Mouse (Mus musculus) midbrain, embryonic 14.5 days (tissue): Measurements from ENCODE around the gene Ffar3. TPM values are rescaled to one million over a fixed set of nuclear protein-coding genes. Genes with fewer than 3 reads are reported as not detected.

ENCODE experiments used
- ATAC-seq: fragments of 200-750 bp; cut with Nextera tagmentation; 2 replicates; pipeline ENCODE4 v1.8.0; 2017; ENCODE audit warnings: moderate number of reproducible peaks, moderate library complexity; ENCODE audit not compliant: low FRiP score, low TSS enrichment
- DNase-seq: peaks from one replicate; pipeline ENCODE4 v3.0.0-alpha.2; 2015
- H3K27ac ChIP-seq: fragments of 300-500 bp; sonication (generic); replicated peaks from 2 replicates; pipeline ENCODE4 v1.5.1; 2014; ENCODE audit warnings: mild to moderate bottlenecking, low read depth, low read length, moderate library complexity
- H3K27me3 ChIP-seq: fragments of 300-500 bp; sonication (generic); 2 replicates; pipeline ENCODE4 v1.6.1; 2014; ENCODE audit warnings: low read length, control low read depth, mixed read lengths; ENCODE audit not compliant: control insufficient read depth, insufficient read depth
- H3K36me3 ChIP-seq: fragments of 300-500 bp; sonication (generic); 2 replicates; pipeline ENCODE4 v1.6.1; 2014; ENCODE audit warnings: low read length, control low read depth; ENCODE audit not compliant: control insufficient read depth, insufficient read depth
- H3K4me1 ChIP-seq: fragments of 300-500 bp; sonication (generic); 2 replicates; pipeline ENCODE4 v1.6.1; 2014; ENCODE audit warnings: mild to moderate bottlenecking, antibody characterized with exemption, low read length, control low read depth; ENCODE audit not compliant: control insufficient read depth, insufficient read depth
- H3K4me2 ChIP-seq: fragments of 300-500 bp; sonication (generic); 2 replicates; pipeline ENCODE4 v1.6.1; 2014; ENCODE audit warnings: mild to moderate bottlenecking, low read length, moderate library complexity
- H3K4me3 ChIP-seq: fragments of 300-500 bp; sonication (generic); replicated peaks from 2 replicates; pipeline ENCODE4 v1.5.1; 2014; ENCODE audit warnings: low read depth, low read length
- H3K9ac ChIP-seq: fragments of 300-500 bp; sonication (generic); replicated peaks from 2 replicates; pipeline ENCODE4 v1.6.1; 2014; ENCODE audit warnings: mild to moderate bottlenecking, low read length, moderate library complexity
- H3K9me3 ChIP-seq: fragments of 300-500 bp; sonication (generic); 2 replicates; pipeline ENCODE4 v1.6.1; 2016; ENCODE audit warnings: low read length, control low read depth, mixed read lengths; ENCODE audit not compliant: control insufficient read depth
- WGBS: fragments of 180-500 bp; shearing (Covaris S2); extraction: QIAGEN DNeasy Blood & Tissue Kit; methylation state at CpG from one replicate; pipeline ENCODE4 v1.1.7; 2014; 5-methylcytosine and 5-hydroxymethylcytosine counted together
- polyA plus RNA-seq: library from polyadenylated mRNA; unstranded; fragments of >200 nt; fragmentation: Nextera tagmentation; extraction: Ambion mirVana; gene quantifications from 2 replicates; pipeline ENCODE4 v1.2.1, GENCODE M21; 2014

The Ffar3 gene
- polyA plus RNA-seq, 1 experiment from 2014 or later: not detected

DNA sequence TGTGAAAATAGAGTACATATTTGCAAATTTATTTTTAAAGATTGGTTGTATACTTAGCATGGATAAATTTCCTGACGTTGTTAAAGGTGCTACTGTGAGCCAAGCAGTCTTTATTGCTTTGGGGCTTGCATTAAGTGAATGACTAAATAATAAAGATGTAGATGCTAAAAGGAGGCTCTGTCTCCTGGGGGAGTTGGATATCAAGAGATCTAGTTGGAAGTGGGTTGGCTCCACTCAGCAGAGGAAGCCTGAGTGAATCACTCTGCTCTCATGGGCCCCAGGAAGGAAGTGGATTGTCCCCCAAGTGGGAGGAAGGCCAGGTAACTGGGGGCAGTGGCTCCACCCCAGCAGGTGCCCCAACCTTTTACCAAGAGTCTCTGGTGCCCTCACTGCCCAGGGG, 1.8 kb upstream of the Ffar3 start:
- 71% methylated on average over 1 of the region's 1 CpGs for WGBS
- no peak for DNase-seq
- H3K4me1 ChIP-seq: no peaks in the 10 kb centered on the region
- no peaks in the 10 kb centered on the region for H3K27me3 ChIP-seq
- no peak overlapping the region for H3K9ac ChIP-seq
- no peaks in the 10 kb centered on the region for H3K36me3 ChIP-seq
- H3K4me2 ChIP-seq: no peak overlapping the region
- H3K4me3 ChIP-seq: no peak overlapping the region
- ATAC-seq: no peak
- H3K27ac ChIP-seq: no peak overlapping the region
- H3K9me3 ChIP-seq: no peaks in the 10 kb centered on the region

DNA sequence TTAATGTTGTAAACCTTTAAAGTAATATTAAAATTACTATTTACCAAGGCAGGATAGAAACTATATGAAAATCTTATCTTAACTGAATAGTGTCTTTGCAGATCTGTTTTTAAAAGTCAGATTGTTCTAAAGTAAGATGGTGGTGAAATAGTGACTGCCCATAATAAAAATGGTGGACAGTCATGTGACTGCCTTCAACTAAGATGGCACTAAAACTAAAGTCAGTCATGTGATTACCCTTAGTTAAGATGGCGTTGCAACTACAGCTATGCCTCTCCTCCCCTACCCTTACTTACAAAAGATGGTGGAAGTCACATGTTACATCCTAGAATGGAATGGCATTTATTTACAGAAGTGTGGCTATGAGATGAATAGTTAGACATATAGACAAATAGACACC, 4.6 kb downstream of the Ffar3 start:
- H3K27ac ChIP-seq: no peak overlapping the region
- 87% methylated on average over 1 of the region's 1 CpGs for WGBS
- H3K4me2 ChIP-seq: no peak overlapping the region
- H3K9me3 ChIP-seq: no peaks in the 10 kb centered on the region
- no peak overlapping the region for H3K4me3 ChIP-seq
- no peaks in the 10 kb centered on the region for H3K36me3 ChIP-seq
- H3K9ac ChIP-seq: no peak overlapping the region
- DNase-seq: no peak
- ATAC-seq: no peak
- no peaks in the 10 kb centered on the region for H3K4me1 ChIP-seq
- no peaks in the 10 kb centered on the region for H3K27me3 ChIP-seq

DNA sequence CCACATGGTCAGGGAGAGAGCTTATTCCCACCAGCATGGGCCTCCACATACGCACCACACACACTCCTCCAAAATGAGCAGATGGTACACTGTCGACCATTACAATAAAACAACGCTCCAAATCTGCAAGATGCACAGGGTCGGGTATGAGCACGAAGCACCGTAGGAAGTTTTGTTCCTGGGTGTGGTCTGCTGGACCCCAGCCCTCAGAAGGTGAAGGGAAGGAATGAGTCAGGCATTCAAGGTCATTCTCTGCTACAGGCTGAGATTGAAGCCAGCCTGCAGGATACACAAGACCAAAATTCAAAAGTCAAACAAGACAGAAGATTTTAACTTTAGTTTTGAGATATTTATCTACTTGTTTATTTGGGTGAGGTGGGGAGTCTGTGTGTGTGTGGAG, 8.0 kb downstream of the Ffar3 start:
- Histone ChIP-seq H3K4me1 (peaks cover 6% of the 10 kb centered on the region; the same call in 1 of the 2 replicates), H3K4me3 (no peak overlapping the region), H3K9me3 (no peaks in the 10 kb centered on the region), H3K36me3 (no peaks in the 10 kb centered on the region), H3K4me2 (no peak overlapping the region), H3K27me3 (no peaks in the 10 kb centered on the region), H3K9ac (no peak overlapping the region), H3K27ac (no peak overlapping the region)
- no peak for DNase-seq
- WGBS: 83% methylated on average over 6 of the region's 6 CpGs
- ATAC-seq: no peak

DNA sequence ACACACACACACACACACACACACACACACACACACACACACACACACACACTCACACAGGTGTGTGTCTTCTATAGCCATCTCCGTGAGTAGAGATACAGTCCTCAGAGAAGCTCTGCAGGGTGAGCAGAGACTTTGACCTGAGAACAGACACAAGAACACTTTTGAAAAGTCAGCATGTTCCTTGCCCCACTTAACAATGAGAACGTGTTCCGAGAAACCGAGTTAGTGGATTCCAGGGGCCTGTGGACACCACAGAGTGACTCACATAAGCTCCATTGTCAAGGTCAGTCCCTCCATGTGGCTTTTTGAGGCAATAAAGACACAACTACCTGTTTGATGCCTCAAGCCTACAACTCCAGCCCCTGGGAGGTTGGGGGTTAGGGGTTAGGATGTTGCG, 8.6 kb downstream of the Ffar3 start:
- H3K4me3 ChIP-seq: no peak overlapping the region
- WGBS: 77% methylated on average over 5 of the region's 5 CpGs
- no peak overlapping the region for H3K4me2 ChIP-seq
- H3K9ac ChIP-seq: no peak overlapping the region
- H3K9me3 ChIP-seq: no peaks in the 10 kb centered on the region
- no peaks in the 10 kb centered on the region for H3K36me3 ChIP-seq
- H3K27me3 ChIP-seq: no peaks in the 10 kb centered on the region
- H3K27ac ChIP-seq: no peak overlapping the region
- DNase-seq (no peak), ATAC-seq (no peak)
- H3K4me1 ChIP-seq: peaks cover 6% of the 10 kb centered on the region; the same call in 1 of the 2 replicates

DNA sequence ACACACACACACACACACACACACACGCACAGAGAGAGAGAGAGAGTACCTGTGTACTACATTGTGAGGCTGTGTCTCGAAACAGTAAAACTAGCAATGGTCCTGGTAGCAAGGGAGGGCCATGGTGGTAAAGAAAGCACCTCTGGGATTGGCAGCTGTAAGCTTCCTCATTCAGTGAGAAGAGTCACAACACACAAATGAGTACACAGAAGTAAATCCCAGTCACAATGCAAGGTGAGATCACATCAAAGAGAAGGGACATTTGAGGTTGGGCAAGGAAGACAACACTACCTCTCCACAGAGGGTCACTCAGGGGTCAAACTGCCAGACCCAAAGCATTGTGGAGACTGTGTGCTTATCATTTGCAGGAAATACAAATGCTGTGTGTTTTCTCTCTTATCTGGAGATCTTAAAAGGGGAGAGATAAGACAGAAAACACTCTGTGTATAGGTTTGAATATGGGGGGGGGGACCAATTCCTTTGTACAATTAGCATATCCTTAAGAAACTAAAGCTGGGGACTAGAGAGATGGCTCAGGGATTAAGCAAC, 9.4 kb downstream of the Ffar3 start:
- no peaks in the 10 kb centered on the region for H3K9me3 ChIP-seq
- H3K36me3 ChIP-seq: no peaks in the 10 kb centered on the region
- ATAC-seq: no peak

DNA sequence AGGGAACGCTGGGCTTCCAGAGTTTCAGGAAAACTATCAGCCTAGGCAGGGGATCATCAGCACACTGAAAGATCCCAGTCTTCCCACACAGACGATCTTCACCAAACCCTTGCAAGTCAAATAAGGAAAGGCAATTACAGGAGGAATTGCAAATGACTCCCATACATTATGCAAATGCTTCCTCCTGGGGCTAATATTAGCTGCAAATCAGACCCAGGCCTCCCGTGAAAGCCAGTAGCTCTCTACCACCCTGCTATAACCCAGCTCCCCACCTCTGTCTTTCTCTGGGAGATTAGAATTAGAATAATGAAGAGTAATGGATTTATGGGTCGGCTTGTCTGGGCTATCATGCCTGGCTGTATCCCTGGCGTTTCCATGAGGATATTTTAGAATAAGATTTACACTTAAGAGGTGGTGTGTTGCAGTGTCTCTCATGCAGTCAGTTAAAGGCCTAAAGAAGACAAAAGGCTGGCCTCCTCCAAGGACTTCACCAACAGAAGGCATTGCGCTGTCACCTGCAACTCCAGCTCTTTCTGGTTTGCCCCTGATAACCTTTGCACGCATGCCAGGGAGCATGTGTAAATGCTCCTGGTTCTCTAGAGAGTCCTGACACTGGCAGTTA, 11.2 kb downstream of the Ffar3 start:
- no peak overlapping the region for H3K4me3 ChIP-seq
- H3K4me1 ChIP-seq: peaks cover 6% of the 10 kb centered on the region; the same call in 1 of the 2 replicates
- no peaks in the 10 kb centered on the region for H3K36me3 ChIP-seq
- no peak overlapping the region for H3K4me2 ChIP-seq
- ATAC-seq (no peak), DNase-seq (peak; percentile 65)
- WGBS: 29% methylated on average over 7 of the region's 7 CpGs
- H3K9ac ChIP-seq: no peak overlapping the region
- no peaks in the 10 kb centered on the region for H3K9me3 ChIP-seq
- no peaks in the 10 kb centered on the region for H3K27me3 ChIP-seq
- peak overlapping the region; percentile 76 for H3K27ac ChIP-seq

More for the DNA sequence above, 9.4 kb downstream of the Ffar3 start:
- H3K27me3 ChIP-seq: no peaks in the 10 kb centered on the region
- peaks cover 6% of the 10 kb centered on the region; the same call in 1 of the 2 replicates for H3K4me1 ChIP-seq
- H3K27ac ChIP-seq: no peak overlapping the region
- no peak overlapping the region for H3K4me2 ChIP-seq
- no peak overlapping the region for H3K9ac ChIP-seq
- no peak for DNase-seq
- H3K4me3 ChIP-seq: no peak overlapping the region
- WGBS: 82% methylated on average over 2 of the region's 2 CpGs

DNA sequence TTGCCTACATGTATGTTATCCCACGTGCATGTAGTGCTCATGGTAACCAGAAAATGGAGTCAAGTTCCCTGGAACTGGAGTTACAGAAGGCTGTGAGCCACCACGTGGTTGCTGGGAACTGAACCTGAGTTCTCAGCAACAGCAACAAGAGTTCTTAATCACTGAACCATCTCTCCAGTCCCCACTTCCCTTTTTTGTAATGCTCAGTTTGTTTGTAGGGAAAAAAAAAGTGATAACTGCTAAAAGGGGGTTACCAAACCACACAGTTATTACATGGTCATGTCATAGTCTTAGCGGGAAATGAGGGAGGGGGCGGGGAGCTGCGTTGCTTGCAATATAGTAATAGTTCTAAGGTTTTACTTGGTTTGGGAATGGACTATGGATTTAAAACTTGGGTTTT, 13.9 kb downstream of the Ffar3 start:
- ATAC-seq: no peak
- H3K27ac ChIP-seq: no peak overlapping the region
- 89% methylated on average over 5 of the region's 5 CpGs for WGBS

DNA sequence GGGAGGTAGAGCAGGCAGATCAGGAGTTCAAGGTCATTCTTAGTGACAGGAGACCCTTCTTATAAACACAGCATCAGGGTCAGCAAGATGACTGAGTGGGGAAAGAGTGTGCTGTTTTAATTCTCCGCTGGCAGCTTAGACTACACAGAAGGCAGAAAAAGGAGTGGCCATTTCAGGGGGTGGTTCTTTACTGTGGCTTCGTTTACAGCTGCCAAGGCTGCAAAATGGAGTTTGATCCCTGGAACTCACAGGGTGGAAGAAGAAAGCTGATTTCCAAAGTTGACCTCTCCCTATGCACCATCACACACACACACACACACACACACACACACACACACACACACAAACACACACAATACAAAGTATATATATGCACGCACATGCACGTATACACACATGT, 14.6 kb downstream of the Ffar3 start:
- H3K27ac ChIP-seq: no peak overlapping the region
- no peaks in the 10 kb centered on the region for H3K36me3 ChIP-seq
- WGBS: 82% methylated on average over 4 of the region's 4 CpGs
- H3K4me1 ChIP-seq: peaks cover 6% of the 10 kb centered on the region; the same call in 1 of the 2 replicates
- DNase-seq (no peak), ATAC-seq (no peak)
- no peak overlapping the region for H3K4me2 ChIP-seq
- no peak overlapping the region for H3K4me3 ChIP-seq
- no peaks in the 10 kb centered on the region for H3K27me3 ChIP-seq
- H3K9me3 ChIP-seq: no peaks in the 10 kb centered on the region
- H3K9ac ChIP-seq: no peak overlapping the region

More for the DNA sequence above, 13.9 kb downstream of the Ffar3 start:
- Histone ChIP-seq H3K9ac (no peak overlapping the region), H3K4me2 (no peak overlapping the region), H3K9me3 (no peaks in the 10 kb centered on the region), H3K36me3 (no peaks in the 10 kb centered on the region), H3K4me1 (peaks cover 6% of the 10 kb centered on the region; the same call in 1 of the 2 replicates), H3K27me3 (no peaks in the 10 kb centered on the region), H3K4me3 (no peak overlapping the region)
- DNase-seq: no peak

DNA sequence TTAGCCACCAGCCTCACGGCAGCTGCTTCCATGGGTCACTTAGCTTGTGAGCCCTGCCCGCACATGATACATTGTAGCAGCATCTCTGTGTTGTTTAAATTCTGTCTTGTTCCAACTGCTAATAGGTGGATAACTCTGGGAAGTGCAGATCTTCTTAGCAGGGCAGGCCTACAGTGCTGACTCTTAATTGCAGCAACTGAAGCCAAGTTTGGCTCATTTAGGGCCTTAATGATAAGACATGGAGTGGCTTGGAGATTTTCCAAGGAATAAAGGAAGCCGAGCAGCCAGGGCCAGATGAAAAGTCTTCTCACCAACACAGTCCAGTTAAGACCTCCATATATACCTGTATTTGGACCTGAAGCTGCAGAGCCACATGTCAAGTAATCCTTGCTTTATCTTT, 15.7 kb downstream of the Ffar3 start:
- 81% methylated on average over 3 of the region's 3 CpGs for WGBS

More for the DNA sequence above, 15.7 kb downstream of the Ffar3 start:
- ATAC-seq (no peak), DNase-seq (no peak)
- Histone ChIP-seq H3K4me3 (no peak overlapping the region), H3K27me3 (no peaks in the 10 kb centered on the region), H3K9me3 (no peaks in the 10 kb centered on the region), H3K27ac (no peak overlapping the region), H3K4me2 (no peak overlapping the region), H3K4me1 (peaks cover 6% of the 10 kb centered on the region; the same call in 1 of the 2 replicates), H3K9ac (no peak overlapping the region), H3K36me3 (no peaks in the 10 kb centered on the region)
